In the genomic region with DNA sequence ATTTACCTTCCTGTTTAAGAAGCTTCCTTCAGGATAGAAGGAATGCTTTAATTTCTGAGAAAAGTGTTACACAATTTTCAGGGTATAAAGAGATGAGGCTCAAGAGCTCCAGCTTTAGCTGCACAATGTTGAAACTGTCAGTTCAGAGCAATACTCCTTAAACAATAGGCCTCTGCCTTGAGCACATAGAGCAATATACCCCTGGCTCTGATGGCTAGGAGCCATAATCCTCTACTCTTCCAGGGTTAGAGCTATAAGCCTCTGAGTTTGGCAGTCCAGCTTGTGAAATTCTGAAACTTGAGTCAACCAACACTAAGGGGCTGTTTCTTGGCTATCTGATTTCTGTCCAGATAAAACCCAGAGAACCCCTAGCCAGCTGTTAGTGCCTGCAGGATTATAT, we compare ENCODE assay signal across 30 mouse cellular contexts.
"Had no signal": no experiment of that assay in that cellular context is flagged by ENCODE, and none has a peak within 500 bp of the region (broad histone marks: within the 10 kb centered on the region; RNA-seq: fewer than 3 reads in every experiment).

No protein-coding gene starts in this region.

- H3K9ac ChIP-seq: limb, embryonic 12.5 days; limb, embryonic 13.5 days; limb, embryonic 15.5 days; liver, embryonic 12.5 days; liver, embryonic 13.5 days; liver, embryonic 14.5 days; liver, embryonic 15.5 days; liver, postnatal 0 days; lung, embryonic 14.5 days; lung, embryonic 15.5 days; midbrain, embryonic 12.5 days; midbrain, embryonic 13.5 days; midbrain, embryonic 15.5 days had no signal

- DNase-seq: left cerebral cortex, postnatal 4 days; liver; liver, embryonic 13.5 days; liver, postnatal 0 days; lung, adult 18-20 months; lung, embryonic 14.5 days; lung, postnatal 10 days; lung, postnatal 14 days; lung, postnatal 36 days; lung, postnatal 4 days; midbrain, embryonic 14.5 days had no signal

- H3K4me3 ChIP-seq: limb, embryonic 10.5 days; limb, embryonic 12.5 days; limb, embryonic 13.5 days; limb, embryonic 15.5 days; liver, embryonic 12.5 days; liver, embryonic 13.5 days; liver, embryonic 15.5 days; lung, embryonic 15.5 days; megakaryocyte, embryonic 14.5 days; midbrain, embryonic 10.5 days; midbrain, embryonic 12.5 days; midbrain, embryonic 13.5 days; midbrain, embryonic 15.5 days; myocyte had no signal

- H3K9me3 ChIP-seq: limb, embryonic 10.5 days; limb, embryonic 12.5 days; limb, embryonic 13.5 days; limb, embryonic 15.5 days; liver, embryonic 12.5 days; liver, embryonic 13.5 days; liver, embryonic 15.5 days; lung, embryonic 15.5 days; midbrain, embryonic 10.5 days; midbrain, embryonic 12.5 days; midbrain, embryonic 13.5 days; midbrain, embryonic 15.5 days had no signal

- ATAC-seq: liver, embryonic 12.5 days; liver, postnatal 0 days; lung, postnatal 0 days; midbrain, embryonic 13.5 days; midbrain, embryonic 15.5 days; midbrain, embryonic 16.5 days had no signal

- H3K36me3 ChIP-seq: limb, embryonic 10.5 days; limb, embryonic 12.5 days; limb, embryonic 13.5 days; limb, embryonic 15.5 days; liver, embryonic 12.5 days; liver, embryonic 13.5 days; liver, embryonic 15.5 days; lung, embryonic 15.5 days; midbrain, embryonic 10.5 days; midbrain, embryonic 12.5 days; midbrain, embryonic 13.5 days; midbrain, embryonic 15.5 days had no signal

- H3K27me3 ChIP-seq: liver, embryonic 12.5 days; liver, embryonic 13.5 days; liver, embryonic 15.5 days; lung, embryonic 15.5 days; midbrain, embryonic 12.5 days; midbrain, embryonic 13.5 days; midbrain, embryonic 15.5 days had no signal

- H3K27ac ChIP-seq: limb, embryonic 10.5 days; limb, embryonic 12.5 days; limb, embryonic 13.5 days; limb, embryonic 15.5 days; liver, embryonic 12.5 days; liver, embryonic 13.5 days; liver, embryonic 14.5 days; liver, embryonic 15.5 days; lung, embryonic 15.5 days; macrophage; midbrain, embryonic 10.5 days; midbrain, embryonic 12.5 days; midbrain, embryonic 13.5 days; midbrain, embryonic 15.5 days had no signal

- H3K4me1 ChIP-seq: limb, embryonic 10.5 days; limb, embryonic 12.5 days; limb, embryonic 13.5 days; limb, embryonic 15.5 days; liver, embryonic 12.5 days; liver, embryonic 13.5 days; liver, embryonic 15.5 days; lung, embryonic 15.5 days; megakaryocyte, embryonic 14.5 days; midbrain, embryonic 15.5 days had no signal

- H3K4me2 ChIP-seq: limb, embryonic 12.5 days; limb, embryonic 13.5 days; limb, embryonic 15.5 days; liver, embryonic 11.5 days; liver, embryonic 12.5 days; liver, embryonic 13.5 days; liver, embryonic 15.5 days; lung, embryonic 14.5 days; lung, embryonic 15.5 days; midbrain, embryonic 11.5 days; midbrain, embryonic 12.5 days; midbrain, embryonic 13.5 days; midbrain, embryonic 15.5 days had no signal
